Mouse (Mus musculus) neural tube, embryonic 12.5 days (tissue): Measurements from ENCODE around the gene Gdf11. TPM values are rescaled to one million over a fixed set of nuclear protein-coding genes. Genes with fewer than 3 reads are reported as not detected.

Experiments
- ATAC-seq: fragments of 200-750 bp; cut with Nextera tagmentation; 2 replicates; pipeline ENCODE4 v1.8.0; 2017; ENCODE audit warnings: low read depth, mild to moderate bottlenecking, moderate TSS enrichment, moderate library complexity; ENCODE audit not compliant: low FRiP score
- H3K27ac ChIP-seq: fragments of 300-500 bp; sonication (generic); 2 replicates; pipeline ENCODE4 v1.5.1; 2016
- H3K27me3 ChIP-seq: fragments of 300-500 bp; sonication (generic); replicated peaks from 2 replicates; pipeline ENCODE4 v1.6.1; 2016; ENCODE audit warnings: mild to moderate bottlenecking
- H3K36me3 ChIP-seq: fragments of 300-500 bp; sonication (generic); 2 replicates; pipeline ENCODE4 v1.6.1; 2016; ENCODE audit warnings: mild to moderate bottlenecking
- H3K4me1 ChIP-seq: fragments of 300-500 bp; sonication (generic); 2 replicates; pipeline ENCODE4 v1.6.1; 2016
- H3K4me2 ChIP-seq: fragments of 300-500 bp; sonication (generic); replicated peaks from 2 replicates; pipeline ENCODE4 v1.6.1; 2016; ENCODE audit warnings: mild to moderate bottlenecking
- H3K4me3 ChIP-seq: fragments of 300-500 bp; sonication (generic); 2 replicates; pipeline ENCODE4 v1.5.1; 2016
- H3K9ac ChIP-seq: fragments of 300-500 bp; sonication (generic); 2 replicates; pipeline ENCODE4 v1.6.1; 2016; ENCODE audit warnings: mild to moderate bottlenecking
- H3K9me3 ChIP-seq: fragments of 300-500 bp; sonication (generic); 2 replicates; pipeline ENCODE4 v1.6.1; 2016; ENCODE audit warnings: mild to moderate bottlenecking
- WGBS: fragments of 180-500 bp; shearing (Covaris S2); methylation state at CpG from one replicate; pipeline ENCODE4 v1.1.7; 2016; 5-methylcytosine and 5-hydroxymethylcytosine counted together
- polyA plus RNA-seq: library from polyadenylated mRNA; unstranded; fragments of >200 nt; fragmentation: Nextera tagmentation; extraction: Ambion mirVana; gene quantifications from 2 replicates; pipeline ENCODE4 v1.2.1, GENCODE M21; 2016

The Gdf11 gene
- 20.1 and 20.4 TPM in 2 replicates for polyA plus RNA-seq

GRCm38 (mm10) chr10:128891296-128892094, at the start of gene Gdf11:
Gene Gdf11, minus strand, starts transcription at chr10:128891718.
- H3K27ac ChIP-seq, result peak within 1 kb of the TSS; percentile 96
- peaks cover 29% of the 10 kb centered on the region for H3K4me1 ChIP-seq
- H3K36me3 ChIP-seq, result peaks cover 13% of the 10 kb centered on the region
- peaks cover 8% of the 10 kb centered on the region for H3K27me3 ChIP-seq
- H3K9ac ChIP-seq, result peak within 1 kb of the TSS; percentile 76
- no peaks in the 10 kb centered on the region for H3K9me3 ChIP-seq
- ATAC-seq, result peak; percentile 85
- peak within 1 kb of the TSS; percentile 88 for H3K4me2 ChIP-seq
- peak within 1 kb of the TSS; percentile 80 for H3K4me3 ChIP-seq
- under 1% methylated on average over 50 of the region's 89 CpGs for WGBS

GRCm38 (mm10) chr10:128940475-128941061, 49.0 kb upstream of the Gdf11 start:
- Histone ChIP-seq H3K27me3 (peaks cover 7% of the 10 kb centered on the region; the same call in 1 of the 2 replicates), H3K4me3 (no peak overlapping the region), H3K9me3 (no peaks in the 10 kb centered on the region), H3K4me1 (no peaks in the 10 kb centered on the region), H3K27ac (no peak overlapping the region), H3K9ac (no peak overlapping the region), H3K36me3 (no peaks in the 10 kb centered on the region), H3K4me2 (no peak overlapping the region)
- no peak for ATAC-seq
- WGBS, result 87% methylated on average over 10 of the region's 10 CpGs

GRCm38 (mm10) chr10:128938974-128939373, 47.5 kb upstream of the Gdf11 start:
- WGBS, result 67% methylated on average over 5 of the region's 5 CpGs
- no peak overlapping the region for H3K4me3 ChIP-seq
- no peak for ATAC-seq
- no peak overlapping the region for H3K27ac ChIP-seq
- H3K36me3 ChIP-seq, result no peaks in the 10 kb centered on the region
- H3K4me1 ChIP-seq, result peaks cover 4% of the 10 kb centered on the region
- peaks cover 23% of the 10 kb centered on the region for H3K27me3 ChIP-seq
- no peaks in the 10 kb centered on the region for H3K9me3 ChIP-seq
- no peak overlapping the region for H3K9ac ChIP-seq
- no peak overlapping the region for H3K4me2 ChIP-seq

- no peak overlapping the region for H3K4me2 ChIP-seq
- no peak for ATAC-seq
- H3K9me3 ChIP-seq, result no peaks in the 10 kb centered on the region
- peaks cover 8% of the 10 kb centered on the region for H3K4me1 ChIP-seq
- WGBS, result 86% methylated on average over 9 of the region's 9 CpGs
- H3K27ac ChIP-seq, result no peak overlapping the region
- no peak overlapping the region for H3K9ac ChIP-seq
- H3K4me3 ChIP-seq, result no peak overlapping the region
- no peaks in the 10 kb centered on the region for H3K36me3 ChIP-seq
- H3K27me3 ChIP-seq, result peaks cover 28% of the 10 kb centered on the region
These were observed 46.9 kb upstream of the Gdf11 start for GRCm38 (mm10) chr10:128938457-128938856.

GRCm38 (mm10) chr10:128937756-128938390, 46.4 kb upstream of the Gdf11 start:
- peaks cover 12% of the 10 kb centered on the region for H3K4me1 ChIP-seq
- H3K27me3 ChIP-seq, result peaks cover 34% of the 10 kb centered on the region
- no peak for ATAC-seq
- no peaks in the 10 kb centered on the region for H3K36me3 ChIP-seq
- 77% methylated on average over 12 of the region's 12 CpGs for WGBS
- H3K4me2 ChIP-seq, result no peak overlapping the region
- no peak overlapping the region for H3K27ac ChIP-seq
- H3K9ac ChIP-seq, result no peak overlapping the region
- no peak overlapping the region for H3K4me3 ChIP-seq
- no peaks in the 10 kb centered on the region for H3K9me3 ChIP-seq

GRCm38 (mm10) chr10:128935826-128936440, 44.4 kb upstream of the Gdf11 start:
- WGBS, result 68% methylated on average over 8 of the region's 8 CpGs
- Histone ChIP-seq H3K36me3 (no peaks in the 10 kb centered on the region), H3K9ac (no peak overlapping the region), H3K9me3 (no peaks in the 10 kb centered on the region), H3K4me3 (no peak overlapping the region), H3K4me1 (peaks cover 12% of the 10 kb centered on the region), H3K27ac (no peak overlapping the region), H3K4me2 (no peak overlapping the region), H3K27me3 (peaks cover 48% of the 10 kb centered on the region)
- ATAC-seq, result no peak

GRCm38 (mm10) chr10:128934997-128935787, 43.7 kb upstream of the Gdf11 start:
- Histone ChIP-seq H3K4me1 (peaks cover 12% of the 10 kb centered on the region), H3K9me3 (no peaks in the 10 kb centered on the region), H3K9ac (no peak overlapping the region), H3K4me2 (peak overlapping the region; percentile 76; the same call in 1 of the 2 replicates), H3K4me3 (no peak overlapping the region), H3K27ac (no peak overlapping the region), H3K27me3 (peaks cover 48% of the 10 kb centered on the region), H3K36me3 (no peaks in the 10 kb centered on the region)
- 64% methylated on average over 7 of the region's 7 CpGs for WGBS
- ATAC-seq, result no peak

- peak; percentile 52 for ATAC-seq
- H3K4me3 ChIP-seq, result peak overlapping the region; percentile 43
- no peaks in the 10 kb centered on the region for H3K36me3 ChIP-seq
- peaks cover 55% of the 10 kb centered on the region for H3K27me3 ChIP-seq
- peak overlapping the region; percentile 41 for H3K9ac ChIP-seq
- no peaks in the 10 kb centered on the region for H3K9me3 ChIP-seq
- peak overlapping the region; percentile 76 for H3K4me2 ChIP-seq
- 3% methylated on average over 21 of the region's 21 CpGs for WGBS
- H3K27ac ChIP-seq, result no peak overlapping the region
- peaks cover 12% of the 10 kb centered on the region for H3K4me1 ChIP-seq
These were observed 42.6 kb upstream of the Gdf11 start for GRCm38 (mm10) chr10:128933976-128934721.

GRCm38 (mm10) chr10:128933574-128933973, 42.1 kb upstream of the Gdf11 start, which contains the start of gene Itga7:
Gene Itga7, plus strand, starts transcription at chr10:128933818.
- Histone ChIP-seq H3K9me3 (no peaks in the 10 kb centered on the region), H3K4me2 (peak within 1 kb of the TSS; percentile 76), H3K36me3 (no peaks in the 10 kb centered on the region), H3K4me3 (peak within 1 kb of the TSS; percentile 43), H3K27ac (no peak within 1 kb of the TSS), H3K4me1 (peaks cover 12% of the 10 kb centered on the region), H3K27me3 (peaks cover 61% of the 10 kb centered on the region), H3K9ac (peak within 1 kb of the TSS; percentile 41)
- 1% methylated on average over 26 of the region's 26 CpGs for WGBS
- peak; percentile 80 for ATAC-seq

GRCm38 (mm10) chr10:128931441-128931840, 39.9 kb upstream of the Gdf11 start:
- Histone ChIP-seq H3K4me1 (peaks cover 12% of the 10 kb centered on the region), H3K9ac (no peak overlapping the region), H3K27me3 (peaks cover 66% of the 10 kb centered on the region), H3K27ac (no peak overlapping the region), H3K4me2 (no peak overlapping the region), H3K4me3 (no peak overlapping the region), H3K36me3 (no peaks in the 10 kb centered on the region), H3K9me3 (no peaks in the 10 kb centered on the region)
- no peak for ATAC-seq
- 72% methylated on average over 2 of the region's 2 CpGs for WGBS
